Mouse (Mus musculus) erythroblast, embryonic 14.5 days (primary cell): ENCODE data around the gene Brinp2.

Source experiments
- GATA1 ChIP-seq: IDR thresholded peaks from 2 replicates; pipeline ENCODE4 v1.6.1; 2012; ENCODE audit warnings: low read length, inconsistent platforms, mixed read lengths
- TAL1 ChIP-seq: IDR thresholded peaks from 3 replicates; pipeline ENCODE4 v1.6.1; 2012; ENCODE audit warnings: low read length, inconsistent platforms, mixed read lengths

GRCm38 (mm10) chr1:158285198-158285597 is 70.9 kb downstream of the Brinp2 start:
- TF ChIP-seq GATA1 (no peak), TAL1 (no peak)
